Mouse (Mus musculus) CD8-positive naive resting alpha-beta T cell, adult 57 days (primary cell): ENCODE measurements around the gene Lekr1. TPM values are rescaled to one million over a fixed set of nuclear protein-coding genes. Genes with fewer than 3 reads are reported as not detected.

Experiments used
- total RNA-seq: library from RNA; stranded (reverse); gene quantifications from one replicate; pipeline ENCODE4 v1.2.4, GENCODE M21; 2023

The Lekr1 gene
- 1.2 TPM for total RNA-seq

DNA sequence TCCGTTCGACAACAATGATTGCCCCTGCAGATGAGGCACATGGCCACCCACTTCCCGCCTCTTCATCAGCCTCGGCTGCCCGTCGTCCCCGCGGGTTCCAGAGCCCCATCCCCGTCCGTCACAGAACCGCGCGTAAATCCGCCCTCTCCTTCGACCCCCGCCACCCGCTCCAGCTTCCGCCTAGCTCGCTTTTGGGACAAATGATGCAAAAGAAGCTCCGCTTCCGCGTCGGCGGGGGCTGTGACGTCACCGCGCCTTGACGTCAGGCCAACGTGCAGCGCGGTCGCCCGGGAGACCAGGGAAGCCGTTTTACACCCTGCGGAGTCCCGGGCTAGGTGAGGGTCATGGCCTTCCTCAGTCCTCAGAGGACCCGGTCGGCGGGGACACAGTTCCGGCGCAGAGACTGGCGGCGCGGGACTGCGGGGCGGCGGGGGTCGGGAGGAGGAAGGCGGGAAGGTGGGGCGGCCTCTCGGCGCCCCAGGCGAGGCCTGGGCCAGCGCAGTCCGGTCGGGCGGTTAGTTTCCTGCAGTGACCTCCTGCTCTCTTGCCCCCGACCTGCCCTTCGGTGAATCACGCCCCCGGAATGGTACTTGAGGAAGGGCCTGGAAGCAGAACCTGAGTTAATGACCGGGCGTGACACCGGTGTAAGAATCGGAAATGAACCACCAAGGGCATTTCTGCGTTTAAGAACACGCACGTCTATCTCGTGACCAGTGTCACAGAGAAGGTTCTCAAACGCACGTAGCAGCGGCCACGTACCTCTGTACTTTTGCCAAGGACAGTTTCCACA is at the start of gene Lekr1:
Gene Lekr1, plus strand, starts transcription at position 252 of the 790 bp plus-strand sequence.

Other genes starting within 250 kb of the Lekr1 start
- 32.6 TPM for gene Tiparp, start 137.8 kb upstream of the Lekr1 start, total RNA-seq